Mouse (Mus musculus): ENCODE data around the gene Ugt2a1. TPM values are rescaled to one million over a fixed set of nuclear protein-coding genes. Genes with fewer than 3 reads are reported as not detected.
"Not testable (repeated sequence)": the region's sequence is repeated elsewhere in the genome, so short reads cannot be mapped to it uniquely, and the experiment has no call there.

Gene Ugt2a1
- polyA plus RNA-seq, 1 experiment from 2014 or later: not detected

- H3K27me3 ChIP-seq (ENCODE audit: control insufficient read depth, insufficient read depth, low read length); H3K9ac ChIP-seq (ENCODE audit: low read depth, low read length); H3K9me3 ChIP-seq (ENCODE audit: control insufficient read depth, low read length); H3K36me3 ChIP-seq (ENCODE audit: control insufficient read depth, insufficient read depth, low read length); H3K4me1 ChIP-seq (replicated peaks; ENCODE audit: control insufficient read depth, insufficient read depth, low read length); H3K4me3 ChIP-seq (ENCODE audit: low read depth, low read length); H3K27ac ChIP-seq (ENCODE audit: low read depth, low read length); DNase-seq (ENCODE audit: low spot score); H3K4me2 ChIP-seq (replicated peaks; ENCODE audit: low read depth, low read length); ATAC-seq (ENCODE audit: low FRiP score): not testable (repeated sequence)
- WGBS: 90% methylated on average over 1 of the region's 2 CpGs
These were observed 66.6 kb downstream of the Ugt2a1 start, which contains the start of gene Ugt2b38 for GRCm38 (mm10) chr5:87424041-87424440. Gene Ugt2b38, minus strand, starts transcription at chr5:87424203.

Other genes starting within 250 kb of the Ugt2a1 start
- not detected in 2 replicates for gene Ugt2b37, start 236.1 kb downstream of the Ugt2a1 start, polyA plus RNA-seq (2014; fragmentation: Nextera tagmentation; extraction: Ambion mirVana)
- gene Ugt2a3, start 153.7 kb downstream of the Ugt2a1 start, polyA plus RNA-seq (2014; fragmentation: Nextera tagmentation; extraction: Ambion mirVana): not detected in 2 replicates
- gene Ugt2b38, start 66.7 kb downstream of the Ugt2a1 start, polyA plus RNA-seq (2014; fragmentation: Nextera tagmentation; extraction: Ambion mirVana): not detected in 2 replicates
- not detected in 2 replicates for gene Ugt2a2, start 8.6 kb downstream of the Ugt2a1 start, polyA plus RNA-seq (2014; fragmentation: Nextera tagmentation; extraction: Ambion mirVana)
- gene Gm43638, start 4.1 kb downstream of the Ugt2a1 start, polyA plus RNA-seq (2014; fragmentation: Nextera tagmentation; extraction: Ambion mirVana): not detected in 2 replicates
- gene Sult1b1, start 47.3 kb upstream of the Ugt2a1 start, polyA plus RNA-seq (2014; fragmentation: Nextera tagmentation; extraction: Ambion mirVana): 0.06 TPM in 1 of 2 replicates, not detected in the other
- gene Sult1d1, start 78.2 kb upstream of the Ugt2a1 start, polyA plus RNA-seq (2014; fragmentation: Nextera tagmentation; extraction: Ambion mirVana): not detected in 2 replicates
- gene Sult1e1, start 100.7 kb upstream of the Ugt2a1 start, polyA plus RNA-seq (2014; fragmentation: Nextera tagmentation; extraction: Ambion mirVana): not detected in 2 replicates
- not detected in 2 replicates for gene Csn1s1, start 175.3 kb upstream of the Ugt2a1 start, polyA plus RNA-seq (2014; fragmentation: Nextera tagmentation; extraction: Ambion mirVana)
- gene Csn2, start 208.8 kb upstream of the Ugt2a1 start, polyA plus RNA-seq (2014; fragmentation: Nextera tagmentation; extraction: Ambion mirVana): not detected in 2 replicates

Measured in hindbrain, embryonic 11.5 days (tissue).